Mouse (Mus musculus) olfactory bulb, adult 2 months (tissue): Measurements from ENCODE around the gene Serpinb1c.

ENCODE experiments used
- CTCF ChIP-seq: fragments of 200-500 bp; IDR thresholded peaks from 2 replicates; pipeline ENCODE4 v1.5.1; 2012; ENCODE audit warnings: low read depth, mild to moderate bottlenecking, low read length, moderate library complexity; ENCODE audit not compliant: insufficient read depth
- POLR2A ChIP-seq: fragments of 200-500 bp; IDR thresholded peaks from 2 replicates; pipeline ENCODE4 v1.6.1; 2012; ENCODE audit warnings: mild to moderate bottlenecking, low read depth, low read length, moderate library complexity; ENCODE audit not compliant: insufficient read depth

DNA sequence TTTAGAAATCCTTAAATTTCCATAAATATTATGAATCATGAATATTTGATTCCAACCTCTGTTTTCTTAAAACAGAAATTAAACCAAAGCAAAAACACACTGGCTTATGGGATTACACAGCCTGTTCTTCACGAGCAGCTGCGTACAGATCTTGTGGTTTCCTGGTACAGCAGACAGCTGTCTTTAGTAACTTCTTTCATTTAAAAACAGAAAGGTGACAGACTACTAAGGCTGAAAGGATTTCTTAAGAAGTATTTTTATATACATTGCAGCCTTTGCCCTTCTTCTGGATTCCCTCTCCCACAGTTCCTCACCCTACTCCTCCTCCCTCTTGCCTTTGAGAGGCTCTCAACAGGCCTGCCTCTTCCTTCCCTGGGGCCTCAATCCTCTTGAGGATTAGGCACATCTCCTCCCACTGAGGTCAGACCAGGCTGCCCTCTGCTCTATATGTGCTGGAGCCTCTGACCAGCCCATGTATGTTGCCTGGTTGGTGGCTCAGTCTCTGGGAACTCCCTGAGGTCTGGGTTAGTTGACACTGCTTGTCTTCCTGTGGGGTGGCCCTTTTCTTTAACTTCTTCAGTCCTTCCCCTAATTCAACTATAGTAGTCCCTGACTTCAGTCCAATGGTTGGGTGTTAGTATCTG, 31.2 kb upstream of the Serpinb1c start:
- no peak for TF ChIP-seq POLR2A
- TF ChIP-seq CTCF = no peak
